Mouse (Mus musculus) limb, embryonic 13.5 days (tissue): Measurements from ENCODE around the gene Stat4. TPM values are rescaled to one million over a fixed set of nuclear protein-coding genes. Genes with fewer than 3 reads are reported as not detected.

Experiments used
- ATAC-seq: fragments of 200-750 bp; cut with Nextera tagmentation; 2 replicates; pipeline ENCODE4 v1.8.0; 2017; ENCODE audit warnings: low read depth, moderate number of reproducible peaks, moderate TSS enrichment; ENCODE audit not compliant: low FRiP score
- H3K27ac ChIP-seq: fragments of 300-500 bp; sonication (generic); 2 replicates; pipeline ENCODE4 v1.5.1; 2015; ENCODE audit warnings: inconsistent platforms, mild to moderate bottlenecking, moderate library complexity
- H3K27me3 ChIP-seq: fragments of 300-500 bp; sonication (generic); 2 replicates; pipeline ENCODE4 v1.6.1; 2015; ENCODE audit warnings: mild to moderate bottlenecking, inconsistent platforms
- H3K36me3 ChIP-seq: fragments of 300-500 bp; sonication (generic); 2 replicates; pipeline ENCODE4 v1.6.1; 2015; ENCODE audit warnings: inconsistent platforms, mild to moderate bottlenecking, moderate library complexity
- H3K4me1 ChIP-seq: fragments of 300-500 bp; sonication (generic); 2 replicates; pipeline ENCODE4 v1.6.1; 2015; ENCODE audit warnings: inconsistent platforms
- H3K4me2 ChIP-seq: fragments of 300-500 bp; sonication (generic); replicated peaks from 2 replicates; pipeline ENCODE4 v1.6.1; 2015; ENCODE audit warnings: inconsistent platforms, mild to moderate bottlenecking, moderate library complexity
- H3K4me3 ChIP-seq: fragments of 300-500 bp; sonication (generic); 2 replicates; pipeline ENCODE4 v1.5.1; 2015; ENCODE audit warnings: moderate library complexity, mild to moderate bottlenecking, inconsistent platforms
- H3K9ac ChIP-seq: fragments of 300-500 bp; sonication (generic); 2 replicates; pipeline ENCODE4 v1.6.1; 2015; ENCODE audit warnings: mild to moderate bottlenecking, inconsistent platforms
- H3K9me3 ChIP-seq: fragments of 300-500 bp; sonication (generic); 2 replicates; pipeline ENCODE4 v1.6.1; 2016; ENCODE audit warnings: inconsistent platforms
- WGBS: fragments of 180-500 bp; shearing (Covaris S2); methylation state at CpG from one replicate; pipeline ENCODE4 v1.1.7; 2015; 5-methylcytosine and 5-hydroxymethylcytosine counted together
- polyA plus RNA-seq: library from polyadenylated mRNA; unstranded; fragments of >200 nt; fragmentation: Nextera tagmentation; extraction: Ambion mirVana; gene quantifications from 2 replicates; pipeline ENCODE4 v1.2.1, GENCODE M21; 2015

Stat4 gene
- polyA plus RNA-seq, result 1.3 and 1.4 TPM in 2 replicates

- no peaks in the 10 kb centered on the region for H3K9me3 ChIP-seq
- H3K27ac ChIP-seq, result no peak within 1 kb of the TSS
- WGBS, result 89% methylated on average over 5 of the region's 5 CpGs
- no peak within 1 kb of the TSS for H3K9ac ChIP-seq
- H3K4me1 ChIP-seq, result 0 out of 2 replicates have a peak, but pooled peaks cover 1% of the 10 kb centered on the region
- no peak within 1 kb of the TSS for H3K4me2 ChIP-seq
- ATAC-seq, result no peak
- H3K27me3 ChIP-seq, result no peaks in the 10 kb centered on the region
- H3K36me3 ChIP-seq, result no peaks in the 10 kb centered on the region
- H3K4me3 ChIP-seq, result no peak within 1 kb of the TSS
These were observed at the start of gene Stat4 for GRCm38 (mm10) chr1:51986848-51987247. Gene Stat4 (plus strand): TSS chr1:51987148.

- ATAC-seq, result no peak
- no peak overlapping the region for H3K27ac ChIP-seq
- H3K4me1 ChIP-seq, result no peaks in the 10 kb centered on the region
- H3K9ac ChIP-seq, result no peak overlapping the region
- H3K9me3 ChIP-seq, result no peaks in the 10 kb centered on the region
- no peaks in the 10 kb centered on the region for H3K27me3 ChIP-seq
- H3K36me3 ChIP-seq, result no peaks in the 10 kb centered on the region
- no peak overlapping the region for H3K4me2 ChIP-seq
- WGBS, result 86% methylated on average over 7 of the region's 7 CpGs
- no peak overlapping the region for H3K4me3 ChIP-seq
These were observed 48.6 kb upstream of the Stat4 start for GRCm38 (mm10) chr1:51938357-51938756.

GRCm38 (mm10) chr1:51944755-51945154 is 42.2 kb upstream of the Stat4 start:
- no peak for ATAC-seq

GRCm38 (mm10) chr1:51947116-51947515 is 39.8 kb upstream of the Stat4 start:
- Histone ChIP-seq H3K27me3 (0 out of 2 replicates have a peak, but pooled peaks cover 4% of the 10 kb centered on the region), H3K4me1 (no peaks in the 10 kb centered on the region), H3K9ac (no peak overlapping the region), H3K27ac (no peak overlapping the region), H3K36me3 (no peaks in the 10 kb centered on the region), H3K4me2 (no peak overlapping the region), H3K4me3 (no peak overlapping the region), H3K9me3 (no peaks in the 10 kb centered on the region)
- no peak for ATAC-seq
- 77% methylated on average over 4 of the region's 4 CpGs for whole genome bisulfite sequencing

More at GRCm38 (mm10) chr1:51944755-51945154, 42.2 kb upstream of the Stat4 start:
- 43% methylated on average over 5 of the region's 5 CpGs for WGBS
- Histone ChIP-seq H3K4me2 (no peak overlapping the region), H3K36me3 (no peaks in the 10 kb centered on the region), H3K9ac (no peak overlapping the region), H3K27ac (no peak overlapping the region), H3K4me1 (no peaks in the 10 kb centered on the region), H3K9me3 (no peaks in the 10 kb centered on the region), H3K27me3 (0 out of 2 replicates have a peak, but pooled peaks cover 4% of the 10 kb centered on the region), H3K4me3 (no peak overlapping the region)

GRCm38 (mm10) chr1:51964647-51965046 is 22.3 kb upstream of the Stat4 start:
- Histone ChIP-seq H3K4me3 (no peak overlapping the region), H3K27me3 (no peaks in the 10 kb centered on the region), H3K4me2 (no peak overlapping the region), H3K4me1 (no peaks in the 10 kb centered on the region), H3K27ac (no peak overlapping the region), H3K9me3 (no peaks in the 10 kb centered on the region), H3K9ac (no peak overlapping the region), H3K36me3 (no peaks in the 10 kb centered on the region)
- WGBS, result 95% methylated on average over 2 of the region's 2 CpGs
- ATAC-seq, result no peak

- no peaks in the 10 kb centered on the region for H3K9me3 ChIP-seq
- no peak overlapping the region for H3K4me2 ChIP-seq
- WGBS, result 33% methylated on average over 1 of the region's 1 CpGs
- no peaks in the 10 kb centered on the region for H3K27me3 ChIP-seq
- ATAC-seq, result no peak
- H3K9ac ChIP-seq, result no peak overlapping the region
- H3K4me3 ChIP-seq, result no peak overlapping the region
- H3K27ac ChIP-seq, result no peak overlapping the region
- H3K36me3 ChIP-seq, result no peaks in the 10 kb centered on the region
- H3K4me1 ChIP-seq, result no peaks in the 10 kb centered on the region
These were observed 18.0 kb upstream of the Stat4 start for GRCm38 (mm10) chr1:51968994-51969393.

GRCm38 (mm10) chr1:51970182-51970581 is 16.8 kb upstream of the Stat4 start:
- Histone ChIP-seq H3K9ac (no peak overlapping the region), H3K27me3 (no peaks in the 10 kb centered on the region), H3K4me3 (no peak overlapping the region), H3K36me3 (no peaks in the 10 kb centered on the region), H3K27ac (no peak overlapping the region), H3K9me3 (no peaks in the 10 kb centered on the region), H3K4me1 (no peaks in the 10 kb centered on the region), H3K4me2 (no peak overlapping the region)
- 85% methylated on average over 6 of the region's 6 CpGs for WGBS
- no peak for ATAC-seq

- ATAC-seq, result no peak
- Histone ChIP-seq H3K9me3 (no peaks in the 10 kb centered on the region), H3K9ac (no peak overlapping the region), H3K27me3 (no peaks in the 10 kb centered on the region), H3K4me2 (no peak overlapping the region), H3K4me1 (no peaks in the 10 kb centered on the region), H3K27ac (no peak overlapping the region), H3K4me3 (no peak overlapping the region), H3K36me3 (no peaks in the 10 kb centered on the region)
- 81% methylated on average over 5 of the region's 5 CpGs for WGBS
These were observed 11.4 kb upstream of the Stat4 start for GRCm38 (mm10) chr1:51975589-51975988.

GRCm38 (mm10) chr1:51979048-51979447 is 7.9 kb upstream of the Stat4 start:
- Histone ChIP-seq H3K9ac (no peak overlapping the region), H3K4me2 (no peak overlapping the region), H3K4me1 (no peaks in the 10 kb centered on the region), H3K36me3 (no peaks in the 10 kb centered on the region), H3K4me3 (no peak overlapping the region), H3K27me3 (no peaks in the 10 kb centered on the region), H3K9me3 (no peaks in the 10 kb centered on the region), H3K27ac (no peak overlapping the region)
- no peak for ATAC-seq
- WGBS, result 89% methylated on average over 5 of the region's 5 CpGs

GRCm38 (mm10) chr1:51991983-51992609 is 5.1 kb downstream of the Stat4 start:
- no peak overlapping the region for H3K4me2 ChIP-seq
- ATAC-seq, result no peak

GRCm38 (mm10) chr1:51996056-51996455 is 9.1 kb downstream of the Stat4 start:
- Histone ChIP-seq H3K27ac (peak overlapping the region; percentile 79; the same call in 1 of the 2 replicates), H3K27me3 (no peaks in the 10 kb centered on the region), H3K9ac (no peak overlapping the region), H3K9me3 (no peaks in the 10 kb centered on the region), H3K4me3 (no peak overlapping the region), H3K36me3 (no peaks in the 10 kb centered on the region), H3K4me2 (no peak overlapping the region), H3K4me1 (peaks cover 26% of the 10 kb centered on the region)
- ATAC-seq, result no peak
- 27% methylated on average over 3 of the region's 3 CpGs for WGBS

More at GRCm38 (mm10) chr1:51991983-51992609, 5.1 kb downstream of the Stat4 start:
- H3K4me3 ChIP-seq, result no peak overlapping the region
- H3K27me3 ChIP-seq, result no peaks in the 10 kb centered on the region
- H3K27ac ChIP-seq, result no peak overlapping the region
- 75% methylated on average over 8 of the region's 8 CpGs for WGBS
- peaks cover 22% of the 10 kb centered on the region for H3K4me1 ChIP-seq
- no peaks in the 10 kb centered on the region for H3K36me3 ChIP-seq
- H3K9me3 ChIP-seq, result no peaks in the 10 kb centered on the region
- H3K9ac ChIP-seq, result no peak overlapping the region

GRCm38 (mm10) chr1:51996751-51997659 is 10.1 kb downstream of the Stat4 start:
- no peaks in the 10 kb centered on the region for H3K36me3 ChIP-seq
- 44% methylated on average over 11 of the region's 11 CpGs for WGBS
- H3K4me3 ChIP-seq, result no peak overlapping the region
- H3K27me3 ChIP-seq, result no peaks in the 10 kb centered on the region
- ATAC-seq, result peak; percentile 69
- H3K4me1 ChIP-seq, result peaks cover 23% of the 10 kb centered on the region
- no peak overlapping the region for H3K4me2 ChIP-seq
- no peaks in the 10 kb centered on the region for H3K9me3 ChIP-seq
- no peak overlapping the region for H3K9ac ChIP-seq
- peak overlapping the region; percentile 79 for H3K27ac ChIP-seq
